Mouse (Mus musculus): ENCODE data around the gene Tram1l1.

- TF ChIP-seq CTCF (IDR thresholded peaks at IDR 0.05; ENCODE audit: control insufficient read depth, insufficient read depth, insufficient replicate concordance, low read depth, low read length) (no peak), POLR2A (IDR thresholded peaks at IDR 0.05; ENCODE audit: control insufficient read depth, low read depth, low read length) (no peak)
Observed at GRCm38 (mm10) chr3:124346445-124346844, 25.8 kb downstream of the Tram1l1 start.

Data from testis, adult 2 months (tissue).